Mouse (Mus musculus) MEL (cell line): Measurements from ENCODE around the gene Creb5.

Experiments used
- CHD2 ChIP-seq: IDR thresholded peaks from 2 replicates; pipeline ENCODE4 v1.6.1; 2011; ENCODE audit warnings: low read length, improper control_type of control experiment
- CTCF ChIP-seq, 3 experiments: IDR thresholded peaks in 2 of 3; conservative IDR thresholded peaks in 1 of 3; 2 replicates each; pipeline ENCODE4 v1.5.1; 2011 to 2012; ENCODE audit warnings: low read length in 3 of 3, low read depth in 2 of 3, mild to moderate bottlenecking in 2 of 3, improper control_type of control experiment in 1 of 3, inconsistent platforms in 1 of 3, mixed read lengths in 1 of 3, moderate library complexity in 1 of 3; ENCODE audit not compliant: control insufficient read depth in 1 of 3, insufficient read depth in 1 of 3, poor library complexity in 1 of 3, severe bottlenecking in 1 of 3
- EP300 ChIP-seq, 2 experiments: IDR thresholded peaks; 2 replicates each; pipeline ENCODE4 v1.6.1; 2011; ENCODE audit warnings: improper control_type of control experiment in 2 of 2, low read length in 2 of 2, low read depth in 1 of 2, mild to moderate bottlenecking in 1 of 2
- GATA1 ChIP-seq: IDR thresholded peaks from 2 replicates; pipeline ENCODE4 v1.6.1; 2011; ENCODE audit warnings: low read depth, low read length, improper control_type of control experiment
- MEF2A ChIP-seq: IDR thresholded peaks from 2 replicates; pipeline ENCODE4 v1.6.1; 2014; ENCODE audit warnings: low read depth, mild to moderate bottlenecking, inconsistent platforms, low read length, improper control_type of control experiment; ENCODE audit not compliant: poor library complexity, insufficient replicate concordance, severe bottlenecking; ENCODE audit errors: extremely low read depth
- MXI1 ChIP-seq: IDR thresholded peaks from 2 replicates; pipeline ENCODE4 v1.6.1; 2011; ENCODE audit warnings: mild to moderate bottlenecking, low read depth, low read length, improper control_type of control experiment
- POLR2A ChIP-seq, 2 experiments: IDR thresholded peaks; 2 replicates each; pipeline ENCODE4 v1.6.1; 2011 to 2012; ENCODE audit warnings: low read length in 2 of 2, mild to moderate bottlenecking in 2 of 2, control low read depth in 1 of 2, improper control_type of control experiment in 1 of 2, low read depth in 1 of 2, moderate library complexity in 1 of 2; ENCODE audit not compliant: control insufficient read depth in 1 of 2, insufficient read depth in 1 of 2, poor library complexity in 1 of 2
- POLR2AphosphoS2 ChIP-seq: IDR thresholded peaks from 2 replicates; pipeline ENCODE4 v1.6.1; 2011; ENCODE audit warnings: low read length, improper control_type of control experiment
- RAD21 ChIP-seq: IDR thresholded peaks from 2 replicates; pipeline ENCODE4 v1.6.1; 2011; ENCODE audit warnings: mild to moderate bottlenecking, low read depth, low read length, improper control_type of control experiment
- TBP ChIP-seq: IDR thresholded peaks from 2 replicates; pipeline ENCODE4 v1.8.0; 2011; ENCODE audit warnings: low read depth, low read length, improper control_type of control experiment
- USF1 ChIP-seq: IDR thresholded peaks from 2 replicates; pipeline ENCODE4 v1.6.1; 2014; ENCODE audit warnings: low read depth, mild to moderate bottlenecking, inconsistent platforms, low read length, improper control_type of control experiment, moderate library complexity
- ZMIZ1 ChIP-seq: IDR thresholded peaks from 2 replicates; pipeline ENCODE4 v1.6.1; 2012; ENCODE audit warnings: low read depth, mild to moderate bottlenecking, inconsistent platforms, low read length, improper control_type of control experiment, moderate library complexity

DNA sequence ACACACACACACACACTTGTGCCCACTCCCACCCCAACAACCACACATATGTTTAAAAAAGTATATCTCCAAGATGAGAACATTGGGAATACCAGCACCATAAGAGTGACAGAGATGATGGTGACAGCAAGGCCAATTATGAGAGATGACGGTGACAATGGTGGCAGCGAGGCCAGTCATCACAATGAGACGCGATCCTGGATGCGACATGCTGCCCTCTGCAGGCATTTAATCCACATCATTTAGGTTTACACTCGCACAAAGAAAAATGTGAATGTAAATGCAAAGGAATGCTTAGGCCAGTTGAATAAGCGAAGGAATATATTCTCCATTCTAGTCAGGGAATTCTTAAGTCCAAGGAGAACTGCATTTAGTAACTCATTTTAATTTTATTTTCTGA lies 222.9 kb downstream of the Creb5 start:
- TF ChIP-seq RAD21: no peak
- TF ChIP-seq POLR2A (IDR thresholded peaks at IDR 0.05; ENCODE audit: control insufficient read depth in 1 of 2, insufficient read depth in 1 of 2, low read depth in 1 of 2, low read length in 2 of 2, poor library complexity in 1 of 2): no peak
- no peak for TF ChIP-seq GATA1
- no peak for TF ChIP-seq USF1
- no peak for TF ChIP-seq MEF2A
- TF ChIP-seq CHD2: no peak
- no peak for TF ChIP-seq EP300 (IDR thresholded peaks at IDR 0.05; ENCODE audit: low read depth in 1 of 2, low read length in 2 of 2)
- TF ChIP-seq MXI1: no peak
- no peak for TF ChIP-seq TBP
- TF ChIP-seq ZMIZ1: no peak
- TF ChIP-seq CTCF (IDR thresholded peaks at IDR 0.05 in 2 of 3, conservative IDR thresholded peaks at IDR 0.05 in 1 of 3; ENCODE audit: control insufficient read depth in 1 of 3, insufficient read depth in 1 of 3, low read depth in 2 of 3, low read length in 3 of 3, poor library complexity in 1 of 3, severe bottlenecking in 1 of 3): no peak
- no peak for TF ChIP-seq POLR2AphosphoS2
